In genomic region chr2:72201506-72201905, GRCm38 (mm10) we compare ENCODE assay signal across 11 mouse cellular contexts.
A peak's percentile ranks its signal among the peaks of the same experiment; 100 is the strongest.
DNase-seq lines count a peak whose midpoint lies in the region; ATAC-seq and TF ChIP-seq lines count a peak whose summit lies in the region.
"Had no signal": no experiment of that assay in that cellular context is flagged by ENCODE, and none has a peak within 500 bp of the region (broad histone marks: within the 10 kb centered on the region; RNA-seq: fewer than 3 reads in every experiment).

No protein-coding gene starts in this region.

- H3K36me3 ChIP-seq in kidney, embryonic 16.5 days (ENCODE audit: insufficient read depth, low read length): no peaks in the 10 kb centered on the region
- H3K36me3 ChIP-seq in heart, postnatal 0 days (replicated peaks; ENCODE audit: control insufficient read depth, insufficient read depth, low read length): no peaks in the 10 kb centered on the region
- H3K36me3 ChIP-seq in liver, embryonic 16.5 days (ENCODE audit: control insufficient read depth, insufficient read depth): no peaks in the 10 kb centered on the region
- H3K36me3 ChIP-seq: G1E; midbrain, embryonic 15.5 days had no signal

- no peak overlapping the region for H3K4me3 ChIP-seq in kidney, embryonic 16.5 days (ENCODE audit: low read length)
- no peak overlapping the region for H3K4me3 ChIP-seq in heart, postnatal 0 days (ENCODE audit: low read depth, low read length)
- H3K4me3 ChIP-seq in liver, embryonic 16.5 days (ENCODE audit: low read depth, low read length): no peak overlapping the region
- H3K4me3 ChIP-seq: midbrain, embryonic 15.5 days had no signal

- no peak for ATAC-seq in kidney, embryonic 16.5 days (ENCODE audit: low FRiP score, low TSS enrichment)
- ATAC-seq in heart, postnatal 0 days (ENCODE audit: insufficient read depth, low read depth): no peak
- ATAC-seq in liver, embryonic 16.5 days (ENCODE audit: low read depth): no peak
- ATAC-seq: forebrain, embryonic 14.5 days; midbrain, embryonic 15.5 days had no signal

- H3K27me3 ChIP-seq in kidney, embryonic 16.5 days (ENCODE audit: insufficient read depth, low read length): no peaks in the 10 kb centered on the region
- H3K27me3 ChIP-seq in heart, postnatal 0 days (ENCODE audit: control insufficient read depth, insufficient read depth, low read length): no peaks in the 10 kb centered on the region
- H3K27me3 ChIP-seq in liver, embryonic 16.5 days (ENCODE audit: control insufficient read depth, insufficient read depth, low read depth, low read length): no peaks in the 10 kb centered on the region
- H3K27me3 ChIP-seq: midbrain, embryonic 15.5 days had no signal

- intact Hi-C loops in gastrocnemius, postnatal 36 days (cut with DNase I): loop anchor here (10.0 kb wide), 1 partner anchor 1073 kb away; the partner anchor contains the start of gene Sp9

- no peak overlapping the region for H3K4me2 ChIP-seq in kidney, embryonic 16.5 days (replicated peaks; ENCODE audit: low read depth, low read length)
- H3K4me2 ChIP-seq in heart, postnatal 0 days (ENCODE audit: low read depth, low read length): peak overlapping the region; percentile 22; the same call in 1 of the 2 replicates
- 0 out of 2 replicates have a peak overlapping the region, but pooled peaks have one; percentile 1 for H3K4me2 ChIP-seq in liver, embryonic 16.5 days (ENCODE audit: low read depth, low read length)
- H3K4me2 ChIP-seq: midbrain, embryonic 15.5 days had no signal

- H3K9me3 ChIP-seq in kidney, embryonic 16.5 days (ENCODE audit: low read length): no peaks in the 10 kb centered on the region
- H3K9me3 ChIP-seq in heart, postnatal 0 days (replicated peaks; ENCODE audit: control insufficient read depth, low read length): no peaks in the 10 kb centered on the region
- H3K9me3 ChIP-seq in liver, embryonic 16.5 days (replicated peaks; ENCODE audit: control insufficient read depth, low read length): no peaks in the 10 kb centered on the region
- H3K9me3 ChIP-seq: G1E; midbrain, embryonic 15.5 days had no signal

- TF ChIP-seq EP300 in heart, postnatal 0 days (IDR thresholded peaks at IDR 0.05; ENCODE audit: low read depth): no peak

- WGBS in kidney, embryonic 16.5 days: 18% methylated on average over 9 of the region's 9 CpGs
- WGBS in heart, postnatal 0 days: 38% methylated on average over 9 of the region's 9 CpGs
- WGBS in liver, embryonic 16.5 days (ENCODE audit: insufficient replicate concordance): 8% methylated on average over 9 of the region's 9 CpGs

- no peak for DNase-seq in kidney, adult 8-10 months
- no peak for DNase-seq in heart, postnatal 0 days (ENCODE audit: low spot score)
- DNase-seq in thymus, postnatal 0 days (ENCODE audit: low spot score): peak; percentile 64
- DNase-seq in layer of hippocampus, adult 9-10 months (ENCODE audit: low spot score): no peak
- no peak for DNase-seq in gastrocnemius, postnatal 36 days
- DNase-seq: cerebellum, postnatal 36 days had no signal

- no peak overlapping the region for H3K9ac ChIP-seq in kidney, embryonic 16.5 days (replicated peaks; ENCODE audit: low read length)
- no peak overlapping the region for H3K9ac ChIP-seq in heart, postnatal 0 days (replicated peaks; ENCODE audit: low read depth, low read length)
- H3K9ac ChIP-seq in liver, embryonic 16.5 days (ENCODE audit: low read depth, low read length): no peak overlapping the region
- H3K9ac ChIP-seq: midbrain, embryonic 15.5 days had no signal

- H3K27ac ChIP-seq in kidney, embryonic 16.5 days (ENCODE audit: low read length): peak overlapping the region; percentile 60
- H3K27ac ChIP-seq in heart, postnatal 0 days (ENCODE audit: low read depth): peak overlapping the region; percentile 74
- H3K27ac ChIP-seq in liver, embryonic 16.5 days (ENCODE audit: low read length): peak overlapping the region; percentile 59
- H3K27ac ChIP-seq: midbrain, embryonic 15.5 days had no signal

- H3K4me1 ChIP-seq in kidney, embryonic 16.5 days (ENCODE audit: insufficient read depth, low read length): peaks cover 28% of the 10 kb centered on the region
- H3K4me1 ChIP-seq in heart, postnatal 0 days (ENCODE audit: control insufficient read depth, insufficient read depth): peaks cover 38% of the 10 kb centered on the region
- H3K4me1 ChIP-seq in liver, embryonic 16.5 days (ENCODE audit: control insufficient read depth, low read depth, low read length): peaks cover 1% of the 10 kb centered on the region; the same call in 1 of the 2 replicates
- H3K4me1 ChIP-seq: midbrain, embryonic 15.5 days had no signal

- TF ChIP-seq CTCF in heart, postnatal 0 days (IDR thresholded peaks at IDR 0.05; ENCODE audit: low read depth): no peak
